Mouse (Mus musculus) cerebellum, adult 11-12 months (tissue): ENCODE measurements around the gene Aim2.
A peak's percentile ranks its signal among the peaks of the same experiment; 100 is the strongest.
"Not testable (repeated sequence)": the region's sequence is repeated elsewhere in the genome, so short reads cannot be mapped to it uniquely, and the experiment has no call there.

Experiments
- DNase-seq: peaks from one replicate; pipeline ENCODE4 v3.0.0; 2022

Aim2 gene

GRCm38 (mm10) chr1:173350372-173350957, at the start of gene Aim2:
Gene Aim2 (plus strand): TSS chr1:173350879.
- DNase-seq = no peak

- DNase-seq = not testable (repeated sequence)
Observed at GRCm38 (mm10) chr1:173302795-173303194, 47.9 kb upstream of the Aim2 start.

GRCm38 (mm10) chr1:173313535-173314050, 37.1 kb upstream of the Aim2 start:
- DNase-seq = not testable (repeated sequence)

GRCm38 (mm10) chr1:173315725-173316124, 35.0 kb upstream of the Aim2 start:
- DNase-seq = no peak

- DNase-seq = no peak
Observed at GRCm38 (mm10) chr1:173317925-173318477, 32.7 kb upstream of the Aim2 start.

GRCm38 (mm10) chr1:173321593-173322248, 29.0 kb upstream of the Aim2 start:
- no peak for DNase-seq

GRCm38 (mm10) chr1:173322249-173322627, 28.4 kb upstream of the Aim2 start:
- DNase-seq = no peak

- no peak for DNase-seq
Observed at GRCm38 (mm10) chr1:173323839-173324585, 26.7 kb upstream of the Aim2 start.

- DNase-seq = no peak
Observed at GRCm38 (mm10) chr1:173324961-173325360, 25.7 kb upstream of the Aim2 start.

GRCm38 (mm10) chr1:173325395-173325794, 25.3 kb upstream of the Aim2 start:
- DNase-seq = no peak

- DNase-seq = no peak
Observed at GRCm38 (mm10) chr1:173326552-173326951, 24.1 kb upstream of the Aim2 start.

GRCm38 (mm10) chr1:173328446-173328845, 22.2 kb upstream of the Aim2 start:
- no peak for DNase-seq

GRCm38 (mm10) chr1:173329185-173329584, 21.5 kb upstream of the Aim2 start:
- DNase-seq = no peak

GRCm38 (mm10) chr1:173329743-173330142, 20.9 kb upstream of the Aim2 start:
- no peak for DNase-seq

GRCm38 (mm10) chr1:173332418-173332817, 18.3 kb upstream of the Aim2 start:
- DNase-seq = peak; percentile 47

- no peak for DNase-seq
Observed at GRCm38 (mm10) chr1:173333312-173334253, 17.1 kb upstream of the Aim2 start, which contains the start of gene Ackr1. Gene Ackr1 (minus strand): TSS chr1:173333750.

GRCm38 (mm10) chr1:173335903-173336302, 14.8 kb upstream of the Aim2 start:
- no peak for DNase-seq

- no peak for DNase-seq
Observed at GRCm38 (mm10) chr1:173337008-173337407, 13.7 kb upstream of the Aim2 start.

- peak; percentile 66 for DNase-seq
Observed at GRCm38 (mm10) chr1:173339543-173339942, 11.1 kb upstream of the Aim2 start.

- no peak for DNase-seq
Observed at GRCm38 (mm10) chr1:173342425-173342824, 8.3 kb upstream of the Aim2 start.

- no peak for DNase-seq
Observed at GRCm38 (mm10) chr1:173343934-173344333, 6.7 kb upstream of the Aim2 start.

- no peak for DNase-seq
Observed at GRCm38 (mm10) chr1:173345112-173345511, 5.6 kb upstream of the Aim2 start.
